Mouse (Mus musculus) liver, adult 10 weeks (tissue): ENCODE results near the gene Ctag2. TPM values are rescaled to one million over a fixed set of nuclear protein-coding genes. Genes with fewer than 3 reads are reported as not detected.

Experiments used
- polyA plus RNA-seq: library from polyadenylated mRNA; stranded (reverse); fragments of 350-450 nt; fragmentation: Illumina TruSeq; extraction: RNeasy Lipid Tissue Mini Kit (QIAGEN cat#74804); gene quantifications from one replicate; pipeline ENCODE4 v1.2.3, GENCODE M21; 2014; ENCODE audit warnings: low read depth, low replicate concordance

The Ctag2 gene
- polyA plus RNA-seq: not detected

GRCm38 (mm10) chrX:65047344-65047743 lies at the start of gene Ctag2:
Gene Ctag2, plus strand, starts transcription at chrX:65047644.

